ENCODE assay signal across 14 mouse cellular contexts in the genomic region with DNA sequence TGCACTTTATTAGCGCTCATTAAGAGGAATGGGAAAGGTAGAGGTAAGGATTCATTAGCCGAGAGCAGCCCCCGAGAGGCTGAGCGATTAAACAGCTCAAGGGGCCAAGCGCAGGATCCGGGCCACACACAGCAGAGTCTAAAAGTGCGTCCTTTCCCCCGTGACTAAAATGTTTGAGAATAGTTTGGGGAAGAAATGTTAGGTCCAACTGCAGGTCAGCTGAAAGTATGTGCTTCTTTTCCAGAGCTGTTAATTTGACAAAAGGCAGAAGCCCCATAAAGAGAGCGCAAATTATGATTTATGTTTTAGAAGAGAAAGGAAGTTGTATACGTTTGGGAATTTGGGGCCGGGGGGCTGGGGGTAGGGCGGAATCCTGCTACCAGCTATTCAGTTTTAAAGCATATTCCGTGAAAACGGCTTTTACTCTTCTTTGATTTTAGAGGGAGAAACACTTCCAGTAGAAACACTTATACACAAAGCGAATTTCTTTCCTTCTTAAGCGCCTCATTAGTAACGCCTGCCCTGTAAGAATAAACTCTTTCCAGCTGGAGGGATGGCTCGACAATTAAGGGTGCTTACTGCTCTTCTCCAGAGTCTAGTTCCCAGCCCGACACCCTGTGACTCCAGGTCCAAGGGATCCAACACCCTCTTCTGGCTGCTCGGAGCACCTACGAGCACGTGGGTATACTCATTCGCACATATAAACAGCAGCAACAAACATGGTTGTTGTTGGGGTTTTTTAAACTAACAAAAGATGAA.
A peak's percentile ranks its signal among the peaks of the same experiment; 100 is the strongest.
DNase-seq lines count a peak whose midpoint lies in the region; ATAC-seq and TF ChIP-seq lines count a peak whose summit lies in the region.
"Had no signal": no experiment of that assay in that cellular context is flagged by ENCODE, and none has a peak within 500 bp of the region (broad histone marks: within the 10 kb centered on the region; RNA-seq: fewer than 3 reads in every experiment).

No protein-coding gene starts in this region.

- no peaks in the 10 kb centered on the region for H3K4me1 ChIP-seq in embryonic facial prominence, embryonic 11.5 days (ENCODE audit: control insufficient read depth, insufficient read depth, low read length)
- H3K4me1 ChIP-seq in embryonic facial prominence, embryonic 10.5 days = peaks cover 6% of the 10 kb centered on the region
- H3K4me1 ChIP-seq: heart, embryonic 13.5 days; liver, embryonic 15.5 days had no signal

- H3K36me3 ChIP-seq in embryonic facial prominence, embryonic 11.5 days (replicated peaks; ENCODE audit: control insufficient read depth, insufficient read depth, low read depth, low read length) = no peaks in the 10 kb centered on the region
- no peaks in the 10 kb centered on the region for H3K36me3 ChIP-seq in embryonic facial prominence, embryonic 10.5 days (replicated peaks)
- no peaks in the 10 kb centered on the region for H3K36me3 ChIP-seq in myocyte (ENCODE audit: control insufficient read depth, insufficient read depth)
- H3K36me3 ChIP-seq: heart, embryonic 13.5 days; liver, embryonic 15.5 days had no signal

- H3K4me3 ChIP-seq in embryonic facial prominence, embryonic 11.5 days (ENCODE audit: low read depth, low read length) = no peak overlapping the region
- H3K4me3 ChIP-seq in embryonic facial prominence, embryonic 10.5 days = no peak overlapping the region
- H3K4me3 ChIP-seq in myocyte = no peak overlapping the region
- H3K4me3 ChIP-seq: erythroblast, embryonic 14.5 days; heart, embryonic 13.5 days; liver, embryonic 15.5 days had no signal

- H3K9ac ChIP-seq in embryonic facial prominence, embryonic 11.5 days (replicated peaks; ENCODE audit: low read length) = no peak overlapping the region
- H3K9ac ChIP-seq: heart, embryonic 13.5 days; liver, embryonic 15.5 days had no signal

- TF ChIP-seq POLR2A in myocyte (IDR thresholded peaks at IDR 0.05; ENCODE audit: insufficient read length, low read depth) = no peak

- WGBS in embryonic facial prominence, embryonic 11.5 days = 68% methylated on average over 23 of the region's 23 CpGs
- WGBS in embryonic facial prominence, embryonic 10.5 days = 74% methylated on average over 23 of the region's 23 CpGs

- no peak overlapping the region for H3K27ac ChIP-seq in embryonic facial prominence, embryonic 11.5 days (replicated peaks; ENCODE audit: low read depth, low read length)
- no peak overlapping the region for H3K27ac ChIP-seq in embryonic facial prominence, embryonic 10.5 days (replicated peaks)
- H3K27ac ChIP-seq: heart, embryonic 13.5 days; liver, embryonic 15.5 days had no signal

- H3ac ChIP-seq in myocyte (ENCODE audit: control insufficient read depth, insufficient read length) = no peak overlapping the region

- no peaks in the 10 kb centered on the region for H3K79me2 ChIP-seq in myocyte (ENCODE audit: control insufficient read depth, insufficient read depth)

- DNase-seq in embryonic facial prominence, embryonic 11.5 days (ENCODE audit: low spot score) = peak; percentile 35
- DNase-seq in embryonic facial prominence, embryonic 10.5 days (ENCODE audit: low spot score) = no peak
- peak; percentile 38 for DNase-seq in kidney, postnatal 10 days
- no peak for DNase-seq in kidney, adult 11 months
- DNase-seq in forelimb bud, embryonic 11.5 days (ENCODE audit: low read depth, low spot score) = peak; percentile 41
- no peak for DNase-seq in thymus, postnatal 10 days (ENCODE audit: low spot score in 2 of 2)
- no peak for DNase-seq in T-cell, adult 2 months (ENCODE audit: low spot score)
- DNase-seq: adrenal gland, adult 8-10 months; cerebellum, postnatal 10 days; right cerebral cortex, postnatal 4 days had no signal

- no peaks in the 10 kb centered on the region for H3K27me3 ChIP-seq in embryonic facial prominence, embryonic 11.5 days (ENCODE audit: control insufficient read depth, insufficient read depth, low read length)
- no peaks in the 10 kb centered on the region for H3K27me3 ChIP-seq in embryonic facial prominence, embryonic 10.5 days (replicated peaks; ENCODE audit: low read depth, poor library complexity, severe bottlenecking)
- no peaks in the 10 kb centered on the region for H3K27me3 ChIP-seq in myocyte (ENCODE audit: control insufficient read depth, insufficient read depth, insufficient read length)
- H3K27me3 ChIP-seq: heart, embryonic 13.5 days; liver, embryonic 15.5 days had no signal

- no peak for ATAC-seq in embryonic facial prominence, embryonic 11.5 days (replicated peaks; ENCODE audit: insufficient number of reproducible peaks, low FRiP score, low TSS enrichment, low read depth)

- H3K4me2 ChIP-seq in embryonic facial prominence, embryonic 11.5 days (ENCODE audit: low read depth, low read length) = no peak overlapping the region
- H3K4me2 ChIP-seq in myocyte (ENCODE audit: low read depth) = peak overlapping the region; percentile 9
- H3K4me2 ChIP-seq: heart, embryonic 13.5 days; liver, embryonic 15.5 days had no signal

- H3K9me3 ChIP-seq in embryonic facial prominence, embryonic 11.5 days (replicated peaks; ENCODE audit: control insufficient read depth, low read length) = no peaks in the 10 kb centered on the region
- H3K9me3 ChIP-seq in embryonic facial prominence, embryonic 10.5 days = no peaks in the 10 kb centered on the region
- H3K9me3 ChIP-seq: heart, embryonic 13.5 days; liver, embryonic 15.5 days had no signal

TF ChIP-seq in myocyte, 11 proteins besides CTCF, POLR2A, EP300 and RAD21:
- TF ChIP-seq POLR2AphosphoS2 (IDR thresholded peaks at IDR 0.05; ENCODE audit: insufficient read length, low read depth) (no peak), MYOG (IDR thresholded peaks at IDR 0.05; ENCODE audit: control insufficient read depth in 1 of 3, insufficient read depth in 1 of 3, insufficient read length in 2 of 3, low read depth in 2 of 3) (no peak), TCF12 (IDR thresholded peaks at IDR 0.05; ENCODE audit: insufficient read depth, poor library complexity, severe bottlenecking) (no peak)

Comparison
In these comparisons a context has a peak if more than half of its experiments do, and no peak if none do; other contexts are left out.
1. DNase-seq: peak in embryonic facial prominence, embryonic 11.5 days (single experiment), kidney, postnatal 10 days (single experiment) and forelimb bud, embryonic 11.5 days (single experiment); none in embryonic facial prominence, embryonic 10.5 days (single experiment), kidney, adult 11 months (single experiment), thymus, postnatal 10 days (0 of 2) and T-cell, adult 2 months (single experiment).